Mouse (Mus musculus) MEL (cell line): ENCODE measurements around the gene Lig1.

Source experiments
- EP300 ChIP-seq, 2 experiments: IDR thresholded peaks; 2 replicates each; pipeline ENCODE4 v1.6.1; 2011; ENCODE audit warnings: improper control_type of control experiment in 2 of 2, low read length in 2 of 2, low read depth in 1 of 2, mild to moderate bottlenecking in 1 of 2
- MAX ChIP-seq: IDR thresholded peaks from 2 replicates; pipeline ENCODE4 v1.6.1; 2011; ENCODE audit warnings: low read length, improper control_type of control experiment
- MXI1 ChIP-seq: IDR thresholded peaks from 2 replicates; pipeline ENCODE4 v1.6.1; 2011; ENCODE audit warnings: mild to moderate bottlenecking, low read depth, low read length, improper control_type of control experiment
- NRF1 ChIP-seq: IDR thresholded peaks from 2 replicates; pipeline ENCODE4 v1.6.1; 2014; ENCODE audit warnings: low read depth, mild to moderate bottlenecking, inconsistent platforms, low read length, improper control_type of control experiment, moderate library complexity; ENCODE audit not compliant: poor library complexity, insufficient read depth, severe bottlenecking

DNA sequence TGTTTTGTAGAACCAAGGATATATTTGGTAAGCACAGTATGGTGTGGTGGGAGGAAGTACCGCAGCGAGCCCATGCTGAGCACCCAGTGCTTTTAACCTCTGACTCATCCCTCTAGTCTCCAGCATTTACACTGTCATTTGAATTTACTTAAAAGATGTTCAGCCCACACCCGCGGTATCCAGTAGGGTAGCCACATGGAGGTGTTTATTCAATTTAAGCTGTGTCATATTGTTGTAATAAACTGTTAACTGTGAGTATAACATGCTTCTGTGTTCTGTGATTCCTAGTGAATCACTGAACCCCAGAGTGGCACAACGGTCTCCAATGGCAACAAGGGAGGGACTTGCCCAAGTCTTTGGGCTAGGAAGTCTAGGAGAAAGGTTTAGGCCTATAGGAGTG lies 13.2 kb upstream of the Lig1 start:
- no peak for TF ChIP-seq MXI1
- no peak for TF ChIP-seq NRF1
- no peak for TF ChIP-seq EP300 (IDR thresholded peaks at IDR 0.05; ENCODE audit: low read depth in 1 of 2, low read length in 2 of 2)
- TF ChIP-seq MAX = no peak
